Mouse (Mus musculus): Measurements from ENCODE around the gene Kcnb1. TPM values are rescaled to one million over a fixed set of nuclear protein-coding genes. Genes with fewer than 3 reads are reported as not detected.

The Kcnb1 gene
- total and polyA plus RNA-seq, 2 experiments from 2014 or later: 6.4 to 29.8 TPM

- no peak for TF ChIP-seq CTCF (IDR thresholded peaks at IDR 0.05)
- ATAC-seq (ENCODE audit: low FRiP score): peak; percentile 25
- Histone ChIP-seq H3K4me3 (ENCODE audit: low read depth, low read length) (peak overlapping the region; percentile 35), H3K27ac (ENCODE audit: low read depth, low read length) (peak overlapping the region; percentile 82), H3K36me3 (ENCODE audit: insufficient read depth, low read length) (peaks cover 4% of the 10 kb centered on the region; the same call in 1 of the 2 replicates), H3K4me2 (ENCODE audit: low read depth, low read length, poor library complexity, severe bottlenecking) (peak overlapping the region; percentile 61), H3K4me1 (ENCODE audit: insufficient read depth, low read length) (peaks cover 6% of the 10 kb centered on the region; the same call in 1 of the 2 replicates), H3K9me3 (ENCODE audit: low read length) (no peaks in the 10 kb centered on the region), H3K9ac (replicated peaks; ENCODE audit: low read length, poor library complexity, severe bottlenecking) (peak overlapping the region; percentile 60), H3K27me3 (ENCODE audit: insufficient read depth, low read length) (no peaks in the 10 kb centered on the region)
- 19% methylated on average over 12 of the region's 12 CpGs for WGBS
- DNase-seq (ENCODE audit: low spot score): no peak
Observed at GRCm38 (mm10) chr2:167071266-167071640, 118.7 kb downstream of the Kcnb1 start.

DNA sequence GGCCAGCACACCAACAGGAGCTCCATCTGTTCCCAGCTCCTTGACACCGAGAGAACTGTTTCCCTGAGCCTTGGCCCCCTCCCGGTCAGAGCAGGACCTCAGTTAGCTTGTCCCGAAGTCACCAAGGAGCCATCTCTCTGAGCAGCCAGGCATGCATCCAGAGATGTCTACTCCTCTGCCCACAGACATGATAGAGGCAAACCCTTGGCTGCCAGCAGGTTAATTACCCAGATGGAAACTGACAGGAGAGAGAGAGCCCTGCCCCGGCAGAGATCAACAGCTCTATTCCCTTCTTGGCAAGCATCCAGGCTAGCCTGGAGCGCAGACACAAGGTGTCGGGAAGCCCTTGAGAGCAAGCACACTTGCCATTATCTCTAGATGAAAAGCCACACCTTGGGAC is 119.6 kb downstream of the Kcnb1 start:
- H3K9ac ChIP-seq (replicated peaks; ENCODE audit: low read length, poor library complexity, severe bottlenecking): no peak overlapping the region

GRCm38 (mm10) chr2:167067575-167067974 is 122.4 kb downstream of the Kcnb1 start:
- 54% methylated on average over 6 of the region's 6 CpGs for WGBS
- TF ChIP-seq CTCF (IDR thresholded peaks at IDR 0.05): no peak
- no peak for DNase-seq (ENCODE audit: low spot score)

More for the DNA sequence above, 119.6 kb downstream of the Kcnb1 start:
- Histone ChIP-seq H3K4me1 (ENCODE audit: insufficient read depth, low read length) (peaks cover 6% of the 10 kb centered on the region; the same call in 1 of the 2 replicates), H3K4me2 (ENCODE audit: low read depth, low read length, poor library complexity, severe bottlenecking) (no peak overlapping the region), H3K27ac (ENCODE audit: low read depth, low read length) (no peak overlapping the region), H3K9me3 (ENCODE audit: low read length) (no peaks in the 10 kb centered on the region), H3K27me3 (ENCODE audit: insufficient read depth, low read length) (no peaks in the 10 kb centered on the region), H3K4me3 (ENCODE audit: low read depth, low read length) (no peak overlapping the region), H3K36me3 (ENCODE audit: insufficient read depth, low read length) (peaks cover 9% of the 10 kb centered on the region; the same call in 1 of the 2 replicates)
- TF ChIP-seq CTCF (IDR thresholded peaks at IDR 0.05): no peak
- DNase-seq (ENCODE audit: low spot score) (peak; percentile 41), ATAC-seq (ENCODE audit: low FRiP score) (no peak)
- 56% methylated on average over 6 of the region's 6 CpGs for WGBS

DNA sequence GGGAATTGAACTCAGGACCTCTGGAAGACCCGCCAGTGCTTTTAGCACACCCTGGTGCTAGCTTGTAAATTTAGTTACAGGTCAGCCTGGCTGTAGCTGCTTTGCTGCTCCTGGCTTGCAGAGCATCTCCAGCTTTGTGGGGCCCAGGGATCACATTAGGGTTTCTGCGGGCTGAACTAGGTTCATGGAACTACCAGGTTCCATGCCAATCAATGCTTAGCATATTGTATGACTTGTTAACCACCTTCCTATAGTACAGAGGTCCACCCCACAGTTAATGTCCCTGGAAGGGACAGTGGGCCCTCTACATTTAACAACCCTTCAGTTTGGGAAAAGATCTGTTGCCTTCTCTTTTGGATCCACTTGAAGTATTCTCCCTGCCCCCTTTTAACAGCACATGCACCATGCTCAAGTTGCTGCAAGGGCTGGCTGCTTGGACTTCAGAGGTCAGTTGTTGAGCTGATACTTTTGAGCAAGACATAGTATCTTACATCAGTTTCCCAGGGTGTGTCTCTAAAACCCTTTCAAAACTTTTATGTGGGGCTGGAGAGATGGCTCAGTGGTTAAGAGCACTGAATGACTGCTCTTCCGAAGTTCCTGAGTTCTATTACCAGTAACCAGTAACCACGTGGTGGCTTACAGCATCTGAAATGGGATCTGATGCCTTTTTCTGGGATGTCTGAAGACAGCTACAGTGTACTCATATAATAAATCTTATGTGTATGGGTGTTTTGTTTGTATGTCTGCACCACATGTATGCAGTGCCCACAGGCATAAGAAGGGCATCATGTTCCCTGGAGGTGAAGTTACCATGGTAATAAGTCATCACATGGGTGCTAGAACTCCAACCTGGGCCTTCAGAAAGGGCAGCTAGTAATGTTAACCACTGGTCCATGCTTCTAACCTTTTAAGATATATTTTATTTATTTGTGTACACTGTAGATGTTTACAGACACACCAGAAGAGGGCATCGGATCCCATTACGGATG is 123.1 kb downstream of the Kcnb1 start:
- DNase-seq (ENCODE audit: low spot score) (no peak), ATAC-seq (ENCODE audit: low FRiP score) (no peak)
- H3K9ac ChIP-seq (replicated peaks; ENCODE audit: low read length, poor library complexity, severe bottlenecking): no peak overlapping the region
- H3K4me3 ChIP-seq (ENCODE audit: low read depth, low read length): no peak overlapping the region
- H3K36me3 ChIP-seq (ENCODE audit: insufficient read depth, low read length): peaks cover 9% of the 10 kb centered on the region; the same call in 1 of the 2 replicates
- H3K4me1 ChIP-seq (ENCODE audit: insufficient read depth, low read length): peaks cover 11% of the 10 kb centered on the region; the same call in 1 of the 2 replicates
- no peak overlapping the region for H3K27ac ChIP-seq (ENCODE audit: low read depth, low read length)
- H3K4me2 ChIP-seq (ENCODE audit: low read depth, low read length, poor library complexity, severe bottlenecking): no peak overlapping the region
- no peaks in the 10 kb centered on the region for H3K27me3 ChIP-seq (ENCODE audit: insufficient read depth, low read length)
- WGBS: 34% methylated on average over 6 of the region's 6 CpGs
- peak; percentile 21; the same call in 1 of the 2 replicates for TF ChIP-seq CTCF (IDR thresholded peaks at IDR 0.05)
- H3K9me3 ChIP-seq (ENCODE audit: low read length): no peaks in the 10 kb centered on the region

More at GRCm38 (mm10) chr2:167067575-167067974, 122.4 kb downstream of the Kcnb1 start:
- no peak for ATAC-seq (ENCODE audit: low FRiP score)
- Histone ChIP-seq H3K4me3 (ENCODE audit: low read depth, low read length) (no peak overlapping the region), H3K4me1 (ENCODE audit: insufficient read depth, low read length) (peaks cover 11% of the 10 kb centered on the region; the same call in 1 of the 2 replicates), H3K36me3 (ENCODE audit: insufficient read depth, low read length) (peaks cover 9% of the 10 kb centered on the region; the same call in 1 of the 2 replicates), H3K27ac (ENCODE audit: low read depth, low read length) (no peak overlapping the region), H3K9ac (replicated peaks; ENCODE audit: low read length, poor library complexity, severe bottlenecking) (no peak overlapping the region), H3K27me3 (ENCODE audit: insufficient read depth, low read length) (no peaks in the 10 kb centered on the region), H3K4me2 (ENCODE audit: low read depth, low read length, poor library complexity, severe bottlenecking) (no peak overlapping the region), H3K9me3 (ENCODE audit: low read length) (no peaks in the 10 kb centered on the region)

DNA sequence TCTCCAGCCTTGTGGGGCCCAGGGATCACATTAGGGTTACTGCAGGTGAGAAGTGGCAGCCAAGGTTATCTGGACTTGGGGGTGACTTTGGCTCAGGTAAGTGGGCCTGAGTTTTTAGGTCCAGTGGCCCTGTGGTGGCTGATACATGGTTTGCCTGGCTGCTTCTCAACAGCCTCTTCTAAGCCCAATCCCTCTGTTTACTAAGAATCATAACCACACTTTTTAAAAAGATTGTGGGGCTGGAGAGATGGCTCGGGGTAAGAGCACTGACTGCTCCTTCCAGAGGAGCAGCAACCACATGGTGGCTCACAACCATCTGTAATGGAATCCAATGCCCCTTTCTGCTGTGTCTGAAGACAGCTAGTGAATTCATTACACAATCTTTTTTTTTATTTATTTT is 123.9 kb downstream of the Kcnb1 start:
- H3K4me3 ChIP-seq (ENCODE audit: low read depth, low read length): no peak overlapping the region
- H3K27me3 ChIP-seq (ENCODE audit: insufficient read depth, low read length): no peaks in the 10 kb centered on the region
- no peak overlapping the region for H3K4me2 ChIP-seq (ENCODE audit: low read depth, low read length, poor library complexity, severe bottlenecking)
- ATAC-seq (ENCODE audit: low FRiP score): no peak
- H3K4me1 ChIP-seq (ENCODE audit: insufficient read depth, low read length): peaks cover 14% of the 10 kb centered on the region; the same call in 1 of the 2 replicates
- H3K9me3 ChIP-seq (ENCODE audit: low read length): no peaks in the 10 kb centered on the region
- WGBS: 56% methylated on average over 1 of the region's 1 CpGs
- H3K27ac ChIP-seq (ENCODE audit: low read depth, low read length): no peak overlapping the region
- no peak overlapping the region for H3K9ac ChIP-seq (replicated peaks; ENCODE audit: low read length, poor library complexity, severe bottlenecking)
- no peak for TF ChIP-seq CTCF (IDR thresholded peaks at IDR 0.05)
- DNase-seq (ENCODE audit: low spot score): no peak
- peaks cover 9% of the 10 kb centered on the region; the same call in 1 of the 2 replicates for H3K36me3 ChIP-seq (ENCODE audit: insufficient read depth, low read length)

Measured in midbrain, postnatal 0 days (tissue).